Mouse (Mus musculus): ENCODE measurements around the gene Dlgap4. TPM values are rescaled to one million over a fixed set of nuclear protein-coding genes. Genes with fewer than 3 reads are reported as not detected.

Gene Dlgap4
- polyA plus RNA-seq, 1 experiment from 2014 or later: 70.0 TPM

DNA sequence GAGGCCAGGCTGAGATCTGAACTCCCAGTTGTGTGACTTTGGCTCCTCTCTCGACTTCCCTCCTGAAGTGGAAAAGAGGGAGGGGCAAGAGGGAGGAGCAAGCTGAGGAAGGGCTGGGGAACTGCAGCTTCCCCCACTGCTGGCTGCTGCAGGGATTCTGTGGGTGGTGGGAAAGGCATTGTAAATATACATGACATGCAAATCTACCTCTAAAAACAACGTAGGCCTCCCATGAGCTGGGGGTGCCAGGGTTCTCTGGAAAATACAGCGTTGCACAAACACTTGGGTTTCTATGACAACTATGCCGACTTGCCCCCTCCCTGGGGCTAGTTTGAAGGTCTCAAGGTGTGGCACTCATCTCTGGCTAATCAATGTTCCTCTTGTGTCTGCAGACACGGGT, 50.9 kb downstream of the Dlgap4 start:
- Histone ChIP-seq H3K4me3 (replicated peaks) (no peak overlapping the region), H3K27ac (no peak overlapping the region), H3K27me3 (no peaks in the 10 kb centered on the region), H3K4me2 (no peak overlapping the region), H3K4me1 (no peaks in the 10 kb centered on the region), H3K9ac (no peak overlapping the region), H3K9me3 (replicated peaks) (no peaks in the 10 kb centered on the region), H3K36me3 (no peaks in the 10 kb centered on the region)
- WGBS: 17% methylated on average over 5 of the region's 5 CpGs
- ATAC-seq (replicated peaks; ENCODE audit: low FRiP score): no peak

DNA sequence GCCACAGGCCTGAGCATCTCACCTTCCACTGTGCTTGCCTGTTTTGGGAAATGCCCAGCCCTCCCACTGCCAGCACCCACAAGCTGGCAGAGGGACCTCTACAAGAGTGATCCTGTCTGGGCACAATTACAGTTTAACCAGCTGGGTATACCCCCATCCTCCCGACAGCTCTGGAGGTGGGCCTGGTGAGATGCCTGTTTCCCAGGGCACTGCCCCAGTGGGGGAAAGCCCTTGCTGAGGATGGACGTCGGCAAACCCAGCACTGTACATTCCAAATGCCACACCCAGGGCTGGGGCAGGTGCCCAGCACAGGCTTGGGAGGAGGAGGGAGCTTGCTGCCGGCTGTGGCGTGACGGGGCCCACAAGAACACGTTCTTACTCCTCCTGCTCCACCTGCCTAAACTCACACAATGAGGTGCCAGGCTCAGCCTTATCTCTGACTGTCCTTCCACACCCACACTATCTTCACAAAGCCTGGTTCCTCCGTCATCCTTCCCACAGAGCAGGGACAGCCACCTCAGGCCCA, 51.6 kb downstream of the Dlgap4 start:
- no peak overlapping the region for H3K27ac ChIP-seq
- 84% methylated on average over 8 of the region's 8 CpGs for WGBS
- no peaks in the 10 kb centered on the region for H3K27me3 ChIP-seq
- H3K9ac ChIP-seq: no peak overlapping the region
- no peaks in the 10 kb centered on the region for H3K9me3 ChIP-seq (replicated peaks)
- ATAC-seq (replicated peaks; ENCODE audit: low FRiP score): no peak
- no peak overlapping the region for H3K4me2 ChIP-seq
- H3K36me3 ChIP-seq: no peaks in the 10 kb centered on the region
- no peaks in the 10 kb centered on the region for H3K4me1 ChIP-seq
- H3K4me3 ChIP-seq (replicated peaks): no peak overlapping the region

DNA sequence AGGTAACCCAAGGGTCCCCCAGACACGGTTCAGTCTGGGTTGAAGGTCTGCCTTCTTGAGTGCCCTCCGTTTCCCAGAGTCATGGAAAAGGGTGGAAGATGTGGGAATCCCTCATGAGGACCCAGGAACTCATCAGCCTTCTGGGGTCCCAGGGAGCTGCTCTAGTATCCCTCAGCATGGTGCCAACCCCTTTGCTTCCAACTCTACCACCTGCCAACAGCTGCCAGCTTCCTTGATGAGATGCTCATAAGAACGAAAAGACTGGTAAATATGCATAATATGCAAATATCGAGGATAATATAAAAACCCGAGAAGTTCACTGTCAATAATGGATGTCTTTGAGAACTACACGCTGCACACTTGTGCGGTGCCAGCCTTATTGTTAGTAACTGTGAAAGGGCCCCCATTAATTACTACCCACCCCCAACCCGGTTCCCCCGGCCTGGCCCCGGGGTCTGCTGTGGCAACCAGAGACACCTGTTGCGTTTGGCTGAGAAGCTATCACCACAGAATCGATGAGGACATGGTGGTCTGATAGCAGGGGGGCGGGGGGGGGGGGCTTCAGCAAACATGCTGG, 52.2 kb downstream of the Dlgap4 start:
- Histone ChIP-seq H3K36me3 (no peaks in the 10 kb centered on the region), H3K4me3 (replicated peaks) (no peak overlapping the region), H3K4me1 (no peaks in the 10 kb centered on the region), H3K4me2 (no peak overlapping the region), H3K9me3 (replicated peaks) (no peaks in the 10 kb centered on the region), H3K27me3 (no peaks in the 10 kb centered on the region), H3K27ac (no peak overlapping the region), H3K9ac (no peak overlapping the region)
- no peak for ATAC-seq (replicated peaks; ENCODE audit: low FRiP score)
- 84% methylated on average over 13 of the region's 13 CpGs for WGBS

DNA sequence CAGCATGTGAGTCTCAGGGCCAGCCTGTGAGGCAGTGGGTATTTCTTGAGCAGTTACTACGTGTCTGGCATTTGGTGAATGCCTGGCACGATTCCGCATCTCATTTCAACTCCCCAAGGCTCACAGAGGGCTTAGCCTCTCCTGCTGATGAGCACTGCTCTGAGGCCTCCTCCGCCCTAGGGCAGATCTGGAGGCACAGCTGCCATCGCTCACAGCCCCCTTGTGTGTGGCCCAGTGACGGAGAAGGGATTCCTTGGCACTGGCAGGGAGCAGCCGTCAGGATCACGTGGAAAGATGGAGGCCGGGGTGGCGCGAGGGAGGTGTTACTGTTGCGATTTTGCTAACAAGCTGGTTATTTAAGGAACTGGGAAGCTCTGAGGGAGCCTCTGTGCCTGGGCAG, 52.7 kb downstream of the Dlgap4 start:
- no peaks in the 10 kb centered on the region for H3K9me3 ChIP-seq (replicated peaks)
- no peaks in the 10 kb centered on the region for H3K4me1 ChIP-seq
- ATAC-seq (replicated peaks; ENCODE audit: low FRiP score): no peak
- no peaks in the 10 kb centered on the region for H3K36me3 ChIP-seq
- H3K4me2 ChIP-seq: no peak overlapping the region
- no peak overlapping the region for H3K4me3 ChIP-seq (replicated peaks)
- H3K9ac ChIP-seq: no peak overlapping the region
- WGBS: 56% methylated on average over 12 of the region's 12 CpGs
- H3K27me3 ChIP-seq: no peaks in the 10 kb centered on the region
- H3K27ac ChIP-seq: no peak overlapping the region

DNA sequence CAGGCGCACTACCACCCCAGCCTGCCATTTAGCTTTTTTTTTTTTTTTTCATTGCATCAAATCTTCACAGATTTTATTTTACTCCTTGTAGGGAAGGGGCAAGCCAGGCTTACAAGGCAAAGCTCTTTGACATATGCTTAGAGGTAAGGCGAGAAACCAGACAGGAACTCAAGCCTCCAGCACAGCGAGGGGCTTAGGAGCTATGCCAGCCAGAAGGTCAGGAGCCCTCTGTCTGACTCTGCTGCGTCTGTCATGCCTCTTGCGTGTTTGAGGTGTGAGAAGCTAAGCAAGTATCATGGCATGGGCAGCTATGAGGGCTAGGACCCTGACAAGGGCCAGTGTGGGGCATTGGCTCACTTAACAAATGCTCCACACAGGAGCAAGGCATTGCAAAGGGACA, 53.8 kb downstream of the Dlgap4 start:
- Histone ChIP-seq H3K4me3 (replicated peaks) (no peak overlapping the region), H3K9ac (no peak overlapping the region), H3K36me3 (no peaks in the 10 kb centered on the region), H3K27ac (no peak overlapping the region), H3K4me2 (no peak overlapping the region), H3K27me3 (no peaks in the 10 kb centered on the region), H3K4me1 (no peaks in the 10 kb centered on the region), H3K9me3 (replicated peaks) (no peaks in the 10 kb centered on the region)
- ATAC-seq (replicated peaks; ENCODE audit: low FRiP score): no peak
- WGBS: 84% methylated on average over 5 of the region's 5 CpGs

DNA sequence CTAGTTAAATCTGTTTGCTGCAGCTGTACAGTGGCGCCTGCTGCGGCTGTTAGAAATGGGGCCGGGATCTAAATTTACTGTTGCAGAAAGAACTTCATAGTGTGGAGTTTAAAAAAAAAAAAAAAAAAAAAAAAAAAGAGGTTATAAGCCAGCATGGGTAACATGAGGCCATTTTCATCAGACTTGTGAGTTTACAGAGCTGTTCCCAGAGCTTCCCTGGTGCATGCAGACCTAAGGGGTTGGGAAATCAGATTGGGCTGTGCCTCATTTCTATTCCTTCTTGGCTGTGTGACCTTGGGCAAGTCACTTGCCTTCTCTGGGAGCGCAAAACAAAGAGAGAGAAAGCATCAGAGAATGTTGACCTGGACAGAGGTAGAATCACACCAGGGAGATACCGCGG, 55.1 kb downstream of the Dlgap4 start:
- Histone ChIP-seq H3K4me1 (no peaks in the 10 kb centered on the region), H3K4me3 (replicated peaks) (no peak overlapping the region), H3K36me3 (no peaks in the 10 kb centered on the region), H3K27ac (no peak overlapping the region), H3K27me3 (no peaks in the 10 kb centered on the region), H3K4me2 (no peak overlapping the region), H3K9ac (no peak overlapping the region), H3K9me3 (replicated peaks) (no peaks in the 10 kb centered on the region)
- ATAC-seq (replicated peaks; ENCODE audit: low FRiP score): no peak
- WGBS: 90% methylated on average over 6 of the region's 6 CpGs

DNA sequence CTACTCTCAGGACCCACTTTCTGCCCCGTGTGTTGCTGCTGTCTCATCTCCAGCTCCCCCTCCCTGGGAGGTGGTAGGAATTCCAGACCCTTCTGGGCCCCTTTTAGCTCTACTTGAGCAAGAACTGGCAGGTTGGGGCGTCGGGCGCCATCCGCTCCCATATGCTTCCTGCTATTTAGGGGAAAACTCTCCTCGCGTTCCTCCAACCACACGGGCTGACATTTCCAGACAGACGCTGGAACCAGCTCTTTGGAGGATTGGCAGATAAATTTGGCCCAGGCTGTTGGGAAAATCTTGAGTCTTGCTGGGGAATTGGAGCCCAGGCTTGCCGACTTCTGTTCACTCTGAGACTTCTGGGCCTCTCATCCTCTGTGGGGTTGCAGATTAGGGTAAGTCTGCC, 59.8 kb downstream of the Dlgap4 start:
- Histone ChIP-seq H3K36me3 (no peaks in the 10 kb centered on the region), H3K27ac (no peak overlapping the region), H3K9ac (no peak overlapping the region), H3K27me3 (peaks cover 7% of the 10 kb centered on the region; the same call in 1 of the 2 replicates), H3K4me1 (no peaks in the 10 kb centered on the region), H3K4me3 (replicated peaks) (no peak overlapping the region), H3K9me3 (replicated peaks) (no peaks in the 10 kb centered on the region), H3K4me2 (no peak overlapping the region)
- no peak for ATAC-seq (replicated peaks; ENCODE audit: low FRiP score)
- 78% methylated on average over 10 of the region's 10 CpGs for WGBS

DNA sequence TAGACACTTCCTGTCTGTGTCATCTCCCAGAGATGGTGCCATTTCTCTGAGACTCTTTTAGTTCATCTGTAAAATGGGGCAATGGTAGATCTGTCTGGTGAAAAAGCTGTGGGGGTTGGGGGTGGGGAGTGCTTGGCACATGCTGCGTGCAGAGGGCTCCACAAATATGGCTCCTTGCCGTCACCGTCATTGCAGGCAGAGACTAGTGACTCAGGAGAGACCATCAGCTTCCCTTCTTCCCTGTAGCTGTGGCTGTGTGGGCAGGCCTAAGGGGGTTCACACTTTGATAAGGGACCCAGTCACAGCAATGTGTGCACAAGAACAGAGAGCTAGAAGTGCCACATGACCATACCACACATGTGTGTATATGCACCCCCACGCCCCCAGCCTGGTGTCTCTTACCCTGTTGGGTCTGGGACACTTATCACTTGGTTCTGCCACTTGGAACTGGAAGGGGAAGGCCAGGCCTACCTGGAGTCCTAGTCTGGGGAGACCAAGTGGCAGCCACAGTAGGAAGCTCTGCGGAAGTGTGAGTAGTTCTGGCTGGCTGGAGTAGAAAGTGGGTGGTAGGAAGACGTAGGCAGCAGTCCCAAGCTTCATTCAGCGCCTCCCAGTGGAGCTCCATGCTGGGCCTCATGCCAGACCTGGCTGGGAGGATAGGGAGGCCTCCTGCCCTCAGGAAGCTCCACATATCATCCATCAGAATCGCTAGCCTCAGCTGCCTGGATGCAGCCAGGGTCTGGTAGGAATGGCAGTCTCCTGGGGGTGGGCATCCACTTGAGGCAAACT, 60.6 kb downstream of the Dlgap4 start:
- H3K27me3 ChIP-seq: peaks cover 7% of the 10 kb centered on the region; the same call in 1 of the 2 replicates
- no peak for ATAC-seq (replicated peaks; ENCODE audit: low FRiP score)
- H3K9ac ChIP-seq: no peak overlapping the region
- no peak overlapping the region for H3K27ac ChIP-seq
- 77% methylated on average over 8 of the region's 8 CpGs for WGBS
- H3K4me3 ChIP-seq (replicated peaks): no peak overlapping the region
- no peak overlapping the region for H3K4me2 ChIP-seq
- no peaks in the 10 kb centered on the region for H3K9me3 ChIP-seq (replicated peaks)
- no peaks in the 10 kb centered on the region for H3K36me3 ChIP-seq
- H3K4me1 ChIP-seq: no peaks in the 10 kb centered on the region

DNA sequence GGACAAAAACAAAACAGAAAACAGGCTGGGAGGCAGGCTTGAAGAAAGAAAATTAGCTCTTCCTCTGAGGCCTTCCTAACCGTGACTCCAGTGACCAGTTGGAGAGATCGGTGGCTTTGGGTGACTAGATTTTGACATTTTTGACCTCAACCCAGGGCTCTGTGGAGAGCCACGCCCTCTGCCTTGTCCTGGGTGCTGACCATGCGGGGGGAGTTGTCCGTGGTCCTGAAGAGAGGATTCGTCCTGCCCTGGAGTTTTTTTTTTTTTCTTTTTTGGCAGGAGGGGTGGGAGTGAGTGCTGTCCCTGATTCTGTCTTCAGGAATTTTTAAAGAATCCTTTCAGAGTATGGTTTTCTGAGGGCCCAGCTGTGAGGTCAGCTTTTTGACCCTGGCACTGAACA, 63.4 kb downstream of the Dlgap4 start:
- 4% methylated on average over 6 of the region's 6 CpGs for WGBS
- Histone ChIP-seq H3K4me1 (peaks cover 20% of the 10 kb centered on the region), H3K27ac (no peak overlapping the region), H3K36me3 (no peaks in the 10 kb centered on the region), H3K9ac (no peak overlapping the region), H3K4me3 (replicated peaks) (no peak overlapping the region), H3K27me3 (peaks cover 20% of the 10 kb centered on the region; the same call in 1 of the 2 replicates), H3K9me3 (replicated peaks) (no peaks in the 10 kb centered on the region), H3K4me2 (no peak overlapping the region)
- ATAC-seq (replicated peaks; ENCODE audit: low FRiP score): no peak

DNA sequence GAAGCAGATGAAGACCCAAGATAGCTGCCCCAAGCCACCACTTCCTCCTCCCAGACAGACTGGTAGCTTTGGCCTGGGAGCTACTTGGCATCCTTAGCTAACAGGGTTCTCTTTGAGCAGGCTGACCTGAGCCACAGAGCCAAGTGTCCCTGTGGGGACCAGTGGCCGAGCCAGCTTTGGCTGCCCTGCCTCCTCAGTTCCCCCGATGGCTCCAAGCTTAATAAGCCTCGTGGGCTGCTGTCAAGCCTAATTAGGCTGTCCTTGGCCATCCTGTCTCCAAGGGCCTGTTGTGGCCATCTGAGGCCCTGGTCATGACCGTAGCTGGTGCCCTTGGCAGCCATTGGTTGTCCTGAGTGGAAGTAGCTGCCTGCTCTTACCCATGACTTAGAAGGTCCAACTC, 64.6 kb downstream of the Dlgap4 start:
- H3K27me3 ChIP-seq: peaks cover 20% of the 10 kb centered on the region; the same call in 1 of the 2 replicates
- no peak overlapping the region for H3K27ac ChIP-seq
- H3K4me3 ChIP-seq (replicated peaks): no peak overlapping the region
- no peaks in the 10 kb centered on the region for H3K36me3 ChIP-seq
- WGBS: 80% methylated on average over 4 of the region's 4 CpGs
- no peaks in the 10 kb centered on the region for H3K9me3 ChIP-seq (replicated peaks)
- peaks cover 23% of the 10 kb centered on the region for H3K4me1 ChIP-seq
- H3K4me2 ChIP-seq: no peak overlapping the region
- no peak overlapping the region for H3K9ac ChIP-seq
- no peak for ATAC-seq (replicated peaks; ENCODE audit: low FRiP score)

DNA sequence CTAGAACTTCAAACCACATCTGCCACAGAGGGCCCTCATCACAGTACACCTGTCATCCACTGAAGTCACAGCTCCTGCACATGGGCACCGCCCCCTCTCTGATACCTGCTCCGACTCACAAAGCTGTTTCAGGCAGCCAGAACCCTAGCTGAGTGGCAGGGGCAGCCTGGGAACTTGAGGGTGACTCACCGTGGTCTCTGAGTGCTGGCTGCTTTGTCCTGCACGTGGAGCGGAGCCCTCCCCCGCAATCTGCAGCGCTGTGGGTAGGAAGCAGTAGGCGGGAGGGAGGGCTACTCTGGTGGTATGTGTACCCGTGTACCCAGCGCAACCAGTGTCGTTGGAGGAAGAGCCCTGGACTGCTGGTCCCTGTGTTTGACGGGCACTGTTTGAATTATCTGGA, 69.5 kb downstream of the Dlgap4 start:
- Histone ChIP-seq H3K27me3 (peaks cover 19% of the 10 kb centered on the region), H3K9me3 (replicated peaks) (no peaks in the 10 kb centered on the region), H3K4me2 (no peak overlapping the region), H3K36me3 (no peaks in the 10 kb centered on the region), H3K9ac (no peak overlapping the region), H3K4me3 (replicated peaks) (no peak overlapping the region), H3K4me1 (peaks cover 27% of the 10 kb centered on the region), H3K27ac (no peak overlapping the region)
- 40% methylated on average over 12 of the region's 12 CpGs for WGBS
- no peak for ATAC-seq (replicated peaks; ENCODE audit: low FRiP score)

DNA sequence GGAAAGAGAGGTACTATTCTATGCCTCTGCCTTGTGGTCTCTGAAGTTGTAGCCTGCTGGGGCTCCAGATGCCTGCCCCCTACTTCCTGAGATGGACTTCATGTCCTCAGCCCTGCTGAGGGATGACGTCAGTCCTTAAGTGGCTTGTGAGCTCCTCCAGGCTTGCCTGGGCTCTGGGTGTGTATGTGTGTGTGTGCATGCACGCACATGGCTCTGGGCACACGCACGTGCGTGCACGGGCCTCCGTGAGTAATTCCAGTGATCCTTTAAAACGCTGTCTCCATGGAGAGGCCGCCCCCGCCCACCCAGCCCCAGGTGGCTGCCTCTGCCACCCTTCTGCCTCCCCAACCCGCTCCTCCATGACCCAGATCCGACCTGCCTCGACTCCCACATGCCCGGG, 72.5 kb downstream of the Dlgap4 start:
- no peak for ATAC-seq (replicated peaks; ENCODE audit: low FRiP score)
- H3K27ac ChIP-seq: no peak overlapping the region

More for the DNA sequence above, 72.5 kb downstream of the Dlgap4 start:
- 50% methylated on average over 14 of the region's 14 CpGs for WGBS
- Histone ChIP-seq H3K36me3 (no peaks in the 10 kb centered on the region), H3K27me3 (peaks cover 33% of the 10 kb centered on the region), H3K4me3 (replicated peaks) (no peak overlapping the region), H3K4me2 (no peak overlapping the region), H3K9ac (no peak overlapping the region), H3K4me1 (peaks cover 15% of the 10 kb centered on the region), H3K9me3 (replicated peaks) (no peaks in the 10 kb centered on the region)
